Mouse (Mus musculus) limb, embryonic 11.5 days (tissue): ENCODE results near the gene Cyp2c23. TPM values are rescaled to one million over a fixed set of nuclear protein-coding genes. Genes with fewer than 3 reads are reported as not detected.

ENCODE experiments used
- ATAC-seq: fragments of 200-750 bp; cut with Nextera tagmentation; 2 replicates; pipeline ENCODE4 v1.8.0; 2017; ENCODE audit warnings: low read depth; ENCODE audit not compliant: insufficient number of reproducible peaks, low FRiP score, low TSS enrichment
- DNase-seq: peaks from one replicate; pipeline ENCODE4 v3.0.0-alpha.2; 2015; ENCODE audit warnings: low spot score
- H3K27ac ChIP-seq: fragments of 300-500 bp; sonication (generic); replicated peaks from 2 replicates; pipeline ENCODE4 v1.5.1; 2014; ENCODE audit warnings: low read depth, mild to moderate bottlenecking, low read length
- H3K27me3 ChIP-seq: fragments of 300-500 bp; sonication (generic); 2 replicates; pipeline ENCODE4 v1.6.1; 2014; ENCODE audit warnings: mild to moderate bottlenecking, low read length, mixed read lengths; ENCODE audit not compliant: control insufficient read depth, insufficient read depth
- H3K36me3 ChIP-seq: fragments of 300-500 bp; sonication (generic); 2 replicates; pipeline ENCODE4 v1.6.1; 2014; ENCODE audit warnings: mild to moderate bottlenecking, low read length, moderate library complexity, mixed read lengths; ENCODE audit not compliant: control insufficient read depth, insufficient read depth
- H3K4me1 ChIP-seq: fragments of 300-500 bp; sonication (generic); 2 replicates; pipeline ENCODE4 v1.6.1; 2014; ENCODE audit warnings: low read length, mixed read lengths; ENCODE audit not compliant: control insufficient read depth, insufficient read depth
- H3K4me2 ChIP-seq: fragments of 300-500 bp; sonication (generic); 2 replicates; pipeline ENCODE4 v1.6.1; 2014; ENCODE audit warnings: low read depth, mild to moderate bottlenecking, moderate library complexity; ENCODE audit not compliant: severe bottlenecking
- H3K4me3 ChIP-seq: fragments of 300-500 bp; sonication (generic); 2 replicates; pipeline ENCODE4 v1.5.1; 2014; ENCODE audit warnings: low read depth, low read length
- H3K9ac ChIP-seq: fragments of 300-500 bp; sonication (generic); 2 replicates; pipeline ENCODE4 v1.6.1; 2014; ENCODE audit warnings: mild to moderate bottlenecking, low read length
- H3K9me3 ChIP-seq: fragments of 300-500 bp; sonication (generic); 2 replicates; pipeline ENCODE4 v1.6.1; 2016; ENCODE audit warnings: low read length; ENCODE audit not compliant: control insufficient read depth
- WGBS: fragments of 180-500 bp; shearing (Covaris S2); extraction: QIAGEN DNeasy Blood & Tissue Kit; methylation state at CpG from one replicate; pipeline ENCODE4 v1.1.7; 2014; 5-methylcytosine and 5-hydroxymethylcytosine counted together
- polyA plus RNA-seq: library from polyadenylated mRNA; unstranded; fragments of >200 nt; fragmentation: Nextera tagmentation; extraction: Ambion mirVana; gene quantifications from 2 replicates; pipeline ENCODE4 v1.2.1, GENCODE M21; 2014

Gene Cyp2c23
- polyA plus RNA-seq, 1 experiment from 2014 or later: 0.12 TPM

DNA sequence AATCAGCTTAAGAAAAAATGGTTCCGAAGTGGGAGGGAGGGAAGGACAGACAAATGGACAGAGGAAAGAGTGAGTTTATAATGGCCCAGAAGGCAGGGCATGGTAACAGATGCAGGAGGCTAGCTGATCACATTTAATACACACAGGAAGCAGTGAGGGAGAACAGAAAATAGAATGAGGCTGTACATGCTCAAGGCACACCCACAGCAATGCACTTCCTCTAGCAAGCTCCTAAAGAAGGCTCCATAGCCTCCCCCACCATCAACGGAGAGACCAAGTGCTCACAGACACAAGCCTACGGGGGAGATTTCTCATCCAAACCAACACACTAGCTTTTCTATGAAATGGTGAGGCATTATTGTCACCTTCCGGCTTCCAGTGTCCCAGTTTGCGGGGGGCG, 54.8 kb downstream of the Cyp2c23 start:
- Histone ChIP-seq H3K27ac (no peak overlapping the region), H3K9ac (no peak overlapping the region), H3K4me3 (no peak overlapping the region), H3K27me3 (no peaks in the 10 kb centered on the region), H3K9me3 (no peaks in the 10 kb centered on the region), H3K36me3 (no peaks in the 10 kb centered on the region), H3K4me2 (no peak overlapping the region), H3K4me1 (no peaks in the 10 kb centered on the region)
- DNase-seq: no peak
- WGBS: 97% methylated on average over 6 of the region's 6 CpGs
- no peak for ATAC-seq

DNA sequence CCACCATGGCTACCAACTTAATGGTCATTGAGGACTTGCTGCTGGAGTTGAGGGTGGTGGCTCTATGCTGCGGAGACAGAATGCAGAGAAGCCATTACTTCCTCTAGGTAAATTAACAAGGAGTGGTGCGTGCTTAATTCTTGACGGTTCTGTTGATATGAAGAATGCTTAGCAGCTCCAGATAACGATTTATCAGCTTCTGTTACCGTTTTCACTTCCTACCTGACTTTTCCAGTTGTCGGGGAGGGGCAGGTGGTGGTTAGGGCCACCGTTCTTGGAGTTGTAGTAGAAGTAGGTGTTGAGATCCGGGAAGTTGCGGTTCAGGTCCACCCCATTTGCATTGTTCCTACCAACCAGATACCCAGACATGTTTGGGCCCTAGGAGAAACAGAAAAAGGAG, 55.3 kb downstream of the Cyp2c23 start:
- H3K4me2 ChIP-seq: no peak overlapping the region
- H3K9me3 ChIP-seq: no peaks in the 10 kb centered on the region
- H3K4me1 ChIP-seq: no peaks in the 10 kb centered on the region
- ATAC-seq (no peak), DNase-seq (no peak)
- H3K27me3 ChIP-seq: no peaks in the 10 kb centered on the region
- H3K27ac ChIP-seq: no peak overlapping the region
- H3K9ac ChIP-seq: no peak overlapping the region
- no peak overlapping the region for H3K4me3 ChIP-seq
- no peaks in the 10 kb centered on the region for H3K36me3 ChIP-seq
- WGBS: 87% methylated on average over 9 of the region's 9 CpGs

DNA sequence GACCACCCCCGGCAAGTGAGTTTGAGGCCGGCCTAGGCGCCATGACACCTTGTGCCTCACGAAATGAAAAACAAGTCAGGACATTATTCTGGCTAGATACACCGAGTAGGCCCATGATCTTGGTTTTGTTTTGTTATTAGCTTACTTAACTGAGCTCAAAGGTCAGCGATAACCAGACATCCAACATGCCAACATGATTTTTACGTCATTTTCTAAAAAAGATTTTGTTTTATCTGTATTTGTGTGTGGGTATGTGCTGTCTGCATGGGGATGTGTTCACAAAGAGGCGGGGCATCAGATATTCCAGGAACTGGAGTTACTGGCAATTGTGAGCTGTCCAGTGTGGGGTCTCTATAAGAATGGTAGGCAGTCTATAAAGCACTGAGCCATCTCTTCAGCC, 56.9 kb downstream of the Cyp2c23 start:
- Histone ChIP-seq H3K36me3 (no peaks in the 10 kb centered on the region), H3K27me3 (no peaks in the 10 kb centered on the region), H3K9ac (no peak overlapping the region), H3K4me1 (no peaks in the 10 kb centered on the region), H3K9me3 (no peaks in the 10 kb centered on the region), H3K4me3 (no peak overlapping the region), H3K4me2 (no peak overlapping the region), H3K27ac (no peak overlapping the region)
- 93% methylated on average over 8 of the region's 8 CpGs for WGBS
- ATAC-seq: no peak
- DNase-seq: no peak

DNA sequence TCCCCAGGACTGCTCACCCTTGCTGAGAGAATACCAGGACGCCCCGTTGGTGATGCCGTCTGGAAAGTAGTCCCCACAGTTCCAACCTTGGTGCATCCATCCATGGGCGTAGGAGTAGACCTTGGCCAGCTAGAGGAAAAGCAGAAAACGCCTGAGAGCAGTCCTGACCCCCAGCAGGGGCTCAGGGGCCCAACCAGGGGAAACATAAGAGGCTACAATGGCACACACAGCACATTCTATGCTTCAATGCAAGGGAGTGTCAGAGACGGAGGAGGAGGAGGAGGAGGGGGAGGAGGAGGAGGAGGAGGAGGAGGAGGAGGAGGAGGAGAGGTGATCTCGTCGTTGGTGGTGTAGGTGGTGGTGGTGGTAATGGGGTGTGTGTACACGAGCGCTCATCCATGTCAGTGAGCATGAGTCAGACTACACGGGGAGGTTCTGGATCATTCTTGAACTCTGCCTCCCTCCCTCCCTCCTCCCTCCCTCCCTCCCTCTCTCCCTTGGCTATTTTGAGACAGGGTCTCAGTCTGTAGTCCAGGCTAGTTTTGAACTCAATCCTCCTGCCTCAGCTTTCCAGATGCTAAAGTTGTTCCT, 60.5 kb downstream of the Cyp2c23 start:
- ATAC-seq: no peak
- DNase-seq: no peak
- Histone ChIP-seq H3K9me3 (no peaks in the 10 kb centered on the region), H3K36me3 (no peaks in the 10 kb centered on the region), H3K4me1 (no peaks in the 10 kb centered on the region), H3K4me3 (no peak overlapping the region), H3K4me2 (no peak overlapping the region), H3K27me3 (no peaks in the 10 kb centered on the region), H3K27ac (no peak overlapping the region), H3K9ac (no peak overlapping the region)
- WGBS: 59% methylated on average over 10 of the region's 11 CpGs

DNA sequence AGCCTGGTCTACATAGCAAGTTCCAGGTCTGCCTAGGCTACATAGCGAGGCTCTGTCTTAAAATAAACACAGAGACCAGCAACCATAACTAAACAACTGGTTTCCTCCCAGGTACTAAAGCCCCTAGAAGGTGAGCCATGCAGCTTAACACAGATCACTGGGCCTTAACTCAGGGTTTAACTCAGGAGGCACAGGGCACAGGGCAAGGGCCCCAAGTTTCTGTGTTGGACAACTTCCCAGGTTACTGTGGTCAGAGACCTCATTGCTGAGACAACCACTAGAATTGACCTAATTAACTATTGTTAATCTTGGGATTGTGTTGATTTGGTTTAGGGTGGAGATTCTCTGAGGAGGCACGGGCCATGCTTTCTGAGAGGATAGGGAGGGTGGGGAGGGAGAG, 62.5 kb downstream of the Cyp2c23 start:
- Histone ChIP-seq H3K4me3 (no peak overlapping the region), H3K27ac (no peak overlapping the region), H3K4me1 (no peaks in the 10 kb centered on the region), H3K9ac (no peak overlapping the region), H3K27me3 (no peaks in the 10 kb centered on the region), H3K4me2 (no peak overlapping the region), H3K9me3 (no peaks in the 10 kb centered on the region), H3K36me3 (no peaks in the 10 kb centered on the region)
- DNase-seq: no peak
- WGBS: 75% methylated on average over 2 of the region's 2 CpGs
- no peak for ATAC-seq

DNA sequence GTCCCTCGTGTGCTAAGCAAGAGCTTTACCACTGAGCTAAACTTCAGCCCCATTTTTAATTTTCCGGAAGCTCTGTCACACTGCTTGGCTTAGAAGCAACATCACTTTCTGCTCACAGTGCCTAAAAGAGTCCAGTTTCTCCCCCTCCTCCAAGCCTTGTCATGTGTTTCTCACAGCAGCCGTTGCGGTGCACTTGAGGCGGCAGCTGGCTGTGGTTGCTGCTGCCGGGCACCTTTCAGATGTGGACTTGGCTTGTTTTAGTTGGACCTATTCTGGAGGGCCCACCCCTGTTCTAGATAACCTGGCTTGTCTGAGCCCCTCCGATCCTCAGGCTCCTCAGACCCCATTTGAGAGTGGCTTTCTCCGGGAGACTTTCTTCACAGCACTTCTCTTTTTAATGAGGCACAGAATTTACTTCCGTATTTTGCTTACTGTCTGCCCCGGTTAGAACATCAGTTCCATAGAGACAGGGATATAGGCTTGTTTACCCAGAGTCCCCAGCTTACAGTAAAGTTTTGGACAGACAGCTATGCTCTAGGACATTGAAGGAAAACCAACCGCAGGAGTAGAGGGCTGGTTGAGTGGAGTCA, 63.4 kb downstream of the Cyp2c23 start:
- no peak overlapping the region for H3K27ac ChIP-seq
- ATAC-seq (no peak), DNase-seq (no peak)
- no peaks in the 10 kb centered on the region for H3K36me3 ChIP-seq
- no peaks in the 10 kb centered on the region for H3K27me3 ChIP-seq
- no peak overlapping the region for H3K4me2 ChIP-seq
- H3K4me3 ChIP-seq: no peak overlapping the region
- H3K9ac ChIP-seq: no peak overlapping the region
- H3K4me1 ChIP-seq: no peaks in the 10 kb centered on the region
- H3K9me3 ChIP-seq: no peaks in the 10 kb centered on the region
- WGBS: 86% methylated on average over 11 of the region's 11 CpGs

DNA sequence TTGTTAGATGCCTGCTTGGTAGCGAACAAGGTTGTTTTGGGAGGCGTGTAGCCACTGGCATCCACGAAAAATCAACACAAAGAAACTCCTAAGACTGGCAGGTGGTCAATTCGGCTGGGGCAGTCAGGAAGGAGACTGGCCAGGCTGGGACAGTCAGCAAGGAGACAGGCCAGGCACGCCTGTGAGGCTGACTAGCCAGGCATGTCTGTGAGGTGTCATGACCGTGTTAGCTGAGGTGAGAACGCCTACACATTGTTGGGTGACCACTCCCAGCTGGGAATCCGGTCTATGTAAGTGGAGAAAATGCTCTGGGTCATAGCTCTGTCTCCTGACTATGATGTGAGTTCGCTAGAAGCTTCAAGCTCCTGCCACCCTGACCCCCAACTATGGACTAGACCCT, 66.2 kb downstream of the Cyp2c23 start:
- Histone ChIP-seq H3K4me3 (no peak overlapping the region), H3K9ac (no peak overlapping the region), H3K27ac (no peak overlapping the region), H3K27me3 (no peaks in the 10 kb centered on the region), H3K9me3 (no peaks in the 10 kb centered on the region), H3K4me1 (no peaks in the 10 kb centered on the region; the same call in 1 of the 2 replicates), H3K4me2 (no peak overlapping the region), H3K36me3 (no peaks in the 10 kb centered on the region)
- DNase-seq (no peak), ATAC-seq (no peak)
- 72% methylated on average over 9 of the region's 9 CpGs for WGBS

DNA sequence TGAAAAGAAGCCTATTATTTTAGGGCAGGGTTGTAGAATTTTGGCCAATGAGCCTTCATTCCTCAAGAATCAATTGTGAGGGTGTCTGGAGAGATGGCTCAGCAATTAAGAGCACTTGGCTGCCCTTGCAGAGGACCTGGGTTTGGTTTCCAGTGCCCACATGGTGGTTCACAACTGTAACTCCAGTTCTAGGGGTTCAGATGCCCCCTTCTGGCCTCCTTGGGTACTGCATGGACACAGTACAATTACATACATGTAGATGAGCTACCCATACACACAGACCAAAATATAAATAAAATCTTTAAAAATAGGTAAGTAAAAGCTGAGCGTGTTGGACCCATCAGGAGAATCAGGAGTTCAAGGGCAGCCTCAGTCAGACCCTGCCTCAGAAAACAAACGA, 67.8 kb downstream of the Cyp2c23 start:
- Histone ChIP-seq H3K9me3 (no peaks in the 10 kb centered on the region), H3K4me1 (peaks cover 3% of the 10 kb centered on the region; the same call in 1 of the 2 replicates), H3K27me3 (no peaks in the 10 kb centered on the region), H3K4me3 (no peak overlapping the region), H3K27ac (no peak overlapping the region), H3K36me3 (no peaks in the 10 kb centered on the region), H3K4me2 (no peak overlapping the region), H3K9ac (no peak overlapping the region)
- ATAC-seq: no peak
- 79% methylated on average over 2 of the region's 2 CpGs for WGBS
- peak; percentile 57 for DNase-seq

DNA sequence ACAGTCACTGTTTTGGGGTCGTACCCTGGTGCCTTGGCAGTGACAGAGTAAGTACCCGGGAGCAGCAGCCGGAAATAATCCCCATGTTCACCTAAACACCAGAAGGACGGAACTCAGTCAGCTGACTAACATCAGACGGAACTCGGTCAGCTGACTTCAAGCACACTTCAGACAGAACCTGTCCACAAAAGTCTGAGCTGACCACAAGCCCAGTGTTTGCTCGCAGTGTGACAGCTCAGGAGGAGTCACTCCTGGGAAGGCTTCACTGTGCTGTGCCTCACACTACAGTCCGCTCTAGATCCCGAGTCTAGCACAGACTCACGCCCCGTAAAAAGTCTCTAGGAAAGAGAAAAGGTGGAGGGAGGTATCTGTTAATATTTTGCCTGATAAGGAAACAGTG, 69.0 kb downstream of the Cyp2c23 start:
- Histone ChIP-seq H3K4me3 (no peak overlapping the region), H3K4me1 (peaks cover 3% of the 10 kb centered on the region; the same call in 1 of the 2 replicates), H3K27me3 (no peaks in the 10 kb centered on the region), H3K9me3 (no peaks in the 10 kb centered on the region), H3K4me2 (no peak overlapping the region), H3K36me3 (no peaks in the 10 kb centered on the region), H3K27ac (no peak overlapping the region), H3K9ac (no peak overlapping the region)
- DNase-seq: no peak
- 87% methylated on average over 11 of the region's 11 CpGs for WGBS
- ATAC-seq: no peak
